Mouse (Mus musculus) CD8-positive naive resting alpha-beta T cell, adult 2 months (primary cell): ENCODE measurements around the gene Reln.

Experiments
- DNase-seq, 2 experiments: peaks; one replicate each; pipeline ENCODE4 v3.0.0; 2022; ENCODE audit warnings: low read depth in 2 of 2, low spot score in 2 of 2

Reln gene

DNA sequence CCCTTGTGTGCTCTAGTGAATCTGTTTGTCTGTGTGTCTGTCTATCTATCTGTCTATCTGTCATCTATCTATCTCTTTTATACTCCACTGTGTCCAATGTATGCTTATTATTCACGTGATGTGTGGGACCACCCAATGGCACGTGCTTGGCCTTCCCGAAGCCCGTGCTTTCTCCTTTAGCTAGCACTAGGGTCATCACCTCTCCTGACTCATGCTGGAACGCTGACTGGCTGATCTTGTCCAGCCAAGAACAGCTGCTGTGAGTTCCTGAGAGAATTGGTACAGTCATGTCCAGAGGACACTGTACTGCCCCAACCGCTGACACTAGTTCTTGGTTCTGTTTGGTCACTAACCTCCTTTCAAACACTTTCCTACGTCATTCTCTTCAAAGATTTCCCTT lies 485.8 kb downstream of the Reln start:
- DNase-seq, result no peak

DNA sequence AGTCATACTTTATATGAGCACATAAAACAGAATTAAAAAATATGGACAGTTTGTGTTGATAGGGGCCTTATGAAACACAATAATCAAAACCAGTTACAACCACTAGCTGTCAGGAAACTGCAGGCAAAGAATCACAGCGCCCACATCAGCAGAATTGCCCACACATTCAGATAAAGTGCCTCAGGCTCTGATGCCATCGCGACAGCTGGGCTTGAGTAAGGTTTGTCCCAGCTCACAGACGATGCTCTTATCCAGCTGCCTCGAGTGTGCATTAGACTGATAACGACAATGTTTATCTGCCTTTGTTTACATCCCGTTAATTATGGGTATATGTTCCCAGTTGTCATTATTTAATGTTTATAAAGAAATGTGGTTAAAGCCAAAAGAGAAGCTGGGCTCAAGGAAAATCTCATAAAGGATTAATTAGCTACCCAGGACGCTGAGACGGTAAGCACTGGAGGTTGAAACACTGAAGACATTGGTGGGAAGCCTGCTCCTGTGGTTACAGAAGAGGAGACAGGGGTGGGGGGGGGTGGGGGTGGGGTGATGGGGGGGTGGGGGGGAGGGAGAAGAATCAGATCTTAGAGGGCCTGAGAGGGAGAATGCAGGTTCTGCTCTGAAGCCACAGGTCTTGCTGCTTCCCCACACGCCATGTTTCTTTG lies 492.7 kb downstream of the Reln start:
- no peak for DNase-seq

DNA sequence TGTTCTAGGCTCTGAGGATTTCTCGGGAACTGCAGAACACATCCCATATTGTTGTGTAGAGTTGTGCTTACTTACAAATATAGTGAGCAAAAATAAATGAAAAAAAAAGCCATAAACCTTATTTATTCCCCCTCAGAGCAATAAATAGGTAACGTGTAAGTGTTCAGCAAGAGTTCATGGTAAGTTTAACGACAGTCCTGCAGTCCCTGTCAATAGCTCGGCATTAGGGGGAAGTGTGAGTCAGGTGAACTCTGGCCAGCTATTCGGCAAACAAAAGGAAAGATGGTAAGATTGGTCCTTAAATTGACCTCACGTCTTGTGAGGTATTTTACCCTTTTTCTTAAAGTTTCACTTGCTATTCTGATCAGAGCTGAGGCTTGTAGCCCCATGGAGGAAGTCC lies 497.1 kb downstream of the Reln start:
- DNase-seq, result no peak

DNA sequence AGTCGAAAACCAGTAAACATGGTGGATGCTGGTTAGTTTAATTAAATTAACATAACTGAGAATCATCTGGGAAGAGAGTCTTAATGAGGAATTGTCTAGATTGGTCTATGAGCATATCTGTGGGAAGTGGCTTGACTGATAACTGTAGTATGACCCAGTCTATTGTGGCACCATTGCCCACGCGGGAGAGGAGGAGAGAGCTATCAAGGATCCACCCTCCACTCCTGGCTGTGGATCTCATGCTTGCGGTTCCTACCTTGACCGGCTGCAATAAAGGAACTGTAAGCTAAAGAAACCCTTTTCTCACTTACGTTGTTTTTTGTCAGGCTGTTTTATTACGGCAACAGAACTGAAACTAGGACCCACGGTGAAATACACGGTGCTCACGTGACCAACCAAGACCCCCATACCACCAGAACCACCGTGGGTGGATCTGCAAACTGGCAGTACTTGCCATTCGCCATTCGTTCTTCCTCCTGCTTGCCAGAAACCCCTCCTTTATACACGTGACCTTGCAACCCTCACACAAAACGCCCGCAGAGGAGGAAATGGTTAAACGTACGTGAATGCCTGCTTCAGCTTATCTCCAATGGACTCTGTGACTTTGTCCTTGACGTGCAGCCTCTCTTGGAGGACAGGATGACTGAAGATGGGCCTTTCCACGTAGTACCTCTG lies 497.7 kb downstream of the Reln start:
- no peak for DNase-seq

DNA sequence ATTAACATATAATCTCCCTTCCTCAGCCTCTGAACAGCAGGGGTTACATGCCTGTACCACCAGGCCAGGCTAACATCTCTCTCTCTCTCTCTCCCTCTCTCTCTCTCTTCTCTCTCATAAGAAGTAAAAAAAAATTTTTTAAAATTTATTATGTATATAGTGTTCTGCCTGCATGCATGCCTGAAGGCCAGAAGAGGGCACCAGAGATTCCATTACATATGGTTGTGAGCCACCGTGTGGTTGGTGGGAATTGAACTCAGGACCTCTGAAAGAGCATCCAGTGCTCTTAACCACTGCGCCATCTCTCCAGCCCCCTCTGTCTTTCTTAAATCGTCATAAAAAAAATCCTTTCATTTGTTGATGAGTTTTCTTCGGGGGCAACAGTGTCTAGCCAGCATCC lies 499.8 kb downstream of the Reln start:
- DNase-seq, result no peak
